Mouse (Mus musculus) lung, postnatal 10 days (tissue): Measurements from ENCODE around the gene Deaf1.

Source experiments
- DNase-seq: peaks from one replicate; pipeline ENCODE4 v3.0.0; 2021

Gene Deaf1

GRCm38 (mm10) chr7:141327469-141328372, at the start of gene Deaf1, which contains the start of gene Tmem80:
Deaf1 (minus strand) TSS chr7:141327690.
Tmem80 (plus strand) TSS chr7:141327739.
- DNase-seq, result peak; percentile 99

GRCm38 (mm10) chr7:141374399-141374798, 46.9 kb upstream of the Deaf1 start:
- DNase-seq, result no peak

DNA sequence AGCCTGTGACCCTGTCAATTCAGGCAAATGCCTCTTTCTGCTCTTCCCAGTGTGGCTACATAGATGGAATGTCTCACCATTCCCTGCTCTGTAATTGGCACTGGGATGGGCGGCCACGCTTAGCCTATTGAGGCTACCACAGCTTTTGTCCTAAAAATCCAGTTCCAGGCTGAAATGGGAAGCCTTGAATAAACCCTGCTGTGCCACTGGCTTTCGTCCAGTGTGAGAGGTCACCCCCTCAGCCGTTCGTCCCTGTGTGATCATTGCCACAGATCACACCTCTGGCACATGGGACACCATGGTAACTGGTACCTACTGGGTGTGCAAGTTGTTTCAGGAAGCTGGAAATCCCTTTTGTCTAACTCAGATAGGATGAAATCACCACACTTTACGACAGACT, 46.1 kb upstream of the Deaf1 start:
- no peak for DNase-seq

DNA sequence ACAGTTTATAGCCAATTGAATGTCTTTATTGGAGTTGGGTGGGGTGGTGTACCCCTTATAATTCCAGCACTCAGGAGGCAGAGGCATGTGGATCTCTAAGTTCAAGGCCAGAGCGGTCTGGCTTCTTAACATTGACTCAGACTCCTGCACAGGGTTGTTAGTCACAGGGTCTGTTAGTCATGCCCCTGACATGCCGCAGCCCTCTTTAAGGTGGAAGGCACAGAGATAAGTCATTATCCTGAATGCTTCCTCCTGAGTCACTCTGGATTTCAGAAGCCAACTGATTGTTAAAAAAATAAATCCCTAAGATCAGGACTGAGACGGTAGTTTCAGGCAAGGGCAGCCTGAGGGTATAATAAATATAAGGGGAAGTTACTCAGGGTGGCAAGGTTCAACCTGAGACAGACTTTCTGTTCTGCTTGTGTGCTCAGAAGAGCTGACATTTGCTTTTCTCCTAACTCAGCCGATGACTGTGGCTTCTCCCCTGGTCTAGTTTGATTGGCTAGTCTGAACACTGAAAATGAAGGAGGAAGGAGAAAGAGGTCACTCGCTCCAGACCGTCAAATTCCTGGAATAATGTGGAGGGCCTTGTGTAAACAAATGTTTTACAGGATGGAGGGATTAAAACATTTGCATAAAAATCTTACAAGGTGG, 44.6 kb upstream of the Deaf1 start:
- DNase-seq, result no peak

DNA sequence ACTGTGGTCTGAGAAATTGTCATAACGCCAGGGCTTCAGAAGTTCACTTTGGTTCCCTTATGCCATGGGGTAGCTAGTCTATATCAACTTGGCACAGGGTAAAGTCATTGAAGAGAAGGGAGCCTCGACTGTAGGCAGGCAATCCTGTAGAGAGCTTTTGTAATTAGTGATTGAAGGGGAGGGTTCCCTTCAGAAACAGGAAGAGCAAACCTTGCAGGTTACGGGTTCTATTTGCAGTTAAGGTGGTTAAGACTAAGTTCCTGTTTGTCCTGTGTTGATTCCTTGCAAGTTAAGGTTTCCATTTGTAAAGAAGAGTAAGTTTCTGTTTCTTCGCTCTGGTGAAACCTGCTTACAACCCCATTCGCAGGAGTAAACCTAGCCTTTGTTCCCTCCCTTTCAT, 42.4 kb upstream of the Deaf1 start:
- no peak for DNase-seq

DNA sequence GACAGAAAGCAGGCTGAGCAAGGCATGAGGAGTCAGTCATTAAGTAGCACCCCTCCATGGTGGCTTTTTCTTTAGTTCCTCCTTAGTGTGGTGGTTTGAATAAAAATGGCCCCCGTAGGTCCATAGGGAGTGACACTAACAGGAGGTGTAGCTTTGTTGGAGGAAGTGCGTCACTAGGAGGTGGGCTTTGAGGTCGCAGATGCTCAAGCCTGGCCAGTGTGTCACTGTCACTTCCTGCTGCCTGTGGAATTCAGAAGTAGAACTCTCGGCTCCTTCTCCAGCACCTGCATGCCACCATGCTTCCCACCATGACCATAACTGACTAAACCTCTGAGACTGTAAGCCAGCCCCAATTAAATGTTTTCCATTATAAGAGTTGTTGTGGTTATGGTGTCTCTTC, 39.9 kb upstream of the Deaf1 start:
- DNase-seq, result no peak

GRCm38 (mm10) chr7:141365049-141365445, 37.6 kb upstream of the Deaf1 start:
- no peak for DNase-seq

DNA sequence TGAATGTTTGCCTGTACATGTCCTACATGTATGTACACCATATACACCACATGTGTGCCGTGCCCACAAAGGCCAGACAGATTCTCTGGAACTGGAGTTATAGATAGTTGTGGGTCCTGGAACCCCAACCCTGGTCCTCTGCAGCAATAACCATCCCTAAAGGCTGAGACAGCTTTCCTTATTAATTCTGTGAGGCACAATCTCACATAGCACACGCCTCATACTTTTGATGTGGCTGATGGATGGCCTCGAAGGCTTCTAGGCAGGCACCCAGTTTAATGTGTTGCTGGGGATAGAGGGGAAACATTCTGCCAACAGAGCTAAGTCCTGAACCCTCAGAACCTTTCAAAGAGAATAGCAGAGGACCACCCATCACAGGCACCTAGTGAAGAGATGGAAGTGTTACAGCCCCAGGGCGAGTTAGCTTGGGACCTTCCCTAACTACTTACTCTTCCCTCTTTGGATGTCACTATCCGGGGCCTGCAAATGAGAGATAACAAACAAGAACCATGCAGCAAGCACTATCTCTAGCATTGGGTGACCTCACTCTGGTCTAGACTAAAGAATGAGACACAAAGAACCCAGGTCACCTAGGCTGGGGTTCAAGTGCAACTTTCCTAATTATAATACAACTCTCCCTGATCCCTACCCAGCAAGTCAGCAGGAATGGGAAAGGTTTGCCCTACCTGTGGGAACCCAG, 37.0 kb upstream of the Deaf1 start:
- DNase-seq, result no peak

DNA sequence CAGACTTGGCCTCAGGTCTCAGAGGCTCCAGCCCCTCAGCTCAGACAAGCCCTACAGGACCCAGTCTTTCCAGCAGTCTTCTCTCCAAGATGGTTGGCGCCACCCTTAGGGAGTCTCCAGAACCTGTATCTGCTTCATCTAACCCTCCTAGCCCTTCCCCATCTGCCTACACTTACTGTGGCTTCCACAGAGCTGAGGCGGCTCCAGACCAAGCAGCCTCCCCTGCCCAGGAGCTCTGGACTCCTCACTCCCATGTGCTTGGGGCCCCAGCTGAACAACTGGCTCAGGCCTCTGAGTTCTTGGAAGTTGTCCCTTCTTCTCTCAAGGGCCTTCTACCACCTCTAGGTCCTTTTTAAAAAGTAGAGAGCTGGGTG, 36.2 kb upstream of the Deaf1 start:
- DNase-seq, result no peak

DNA sequence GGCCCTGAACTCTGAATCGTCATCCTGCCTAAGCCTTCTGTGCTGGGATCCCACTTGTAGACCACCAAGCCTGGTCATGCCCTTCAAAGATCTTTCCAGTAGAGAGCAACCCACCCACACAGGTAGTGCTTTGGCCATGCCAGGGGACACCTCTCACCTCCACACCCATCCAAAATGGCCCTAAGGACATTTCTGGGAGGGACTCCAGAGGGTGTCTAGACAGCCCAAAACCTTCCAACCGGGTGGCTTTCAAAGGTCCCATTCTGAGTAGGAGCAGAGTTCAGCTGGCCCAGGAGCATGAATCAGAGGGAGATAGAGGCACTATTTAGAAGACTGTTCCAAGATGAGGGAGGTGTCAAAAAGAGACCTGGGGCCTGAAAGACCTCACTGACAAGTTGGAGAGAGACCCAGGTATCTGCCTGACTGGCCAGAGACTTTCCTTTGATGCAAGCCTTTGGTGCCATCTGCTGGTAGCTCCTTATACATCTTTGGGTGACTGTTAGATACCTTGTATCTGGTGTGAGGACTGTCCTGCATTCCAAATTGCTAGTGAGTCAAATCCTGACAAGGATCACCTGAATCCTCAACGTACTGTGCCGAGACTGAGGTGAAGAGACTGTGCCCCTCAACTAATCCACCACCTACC, 35.7 kb upstream of the Deaf1 start:
- DNase-seq, result peak; percentile 83

GRCm38 (mm10) chr7:141361510-141361909, 34.0 kb upstream of the Deaf1 start:
- peak; percentile 65 for DNase-seq

- no peak for DNase-seq
Measured at GRCm38 (mm10) chr7:141356971-141357370, 29.5 kb upstream of the Deaf1 start.

DNA sequence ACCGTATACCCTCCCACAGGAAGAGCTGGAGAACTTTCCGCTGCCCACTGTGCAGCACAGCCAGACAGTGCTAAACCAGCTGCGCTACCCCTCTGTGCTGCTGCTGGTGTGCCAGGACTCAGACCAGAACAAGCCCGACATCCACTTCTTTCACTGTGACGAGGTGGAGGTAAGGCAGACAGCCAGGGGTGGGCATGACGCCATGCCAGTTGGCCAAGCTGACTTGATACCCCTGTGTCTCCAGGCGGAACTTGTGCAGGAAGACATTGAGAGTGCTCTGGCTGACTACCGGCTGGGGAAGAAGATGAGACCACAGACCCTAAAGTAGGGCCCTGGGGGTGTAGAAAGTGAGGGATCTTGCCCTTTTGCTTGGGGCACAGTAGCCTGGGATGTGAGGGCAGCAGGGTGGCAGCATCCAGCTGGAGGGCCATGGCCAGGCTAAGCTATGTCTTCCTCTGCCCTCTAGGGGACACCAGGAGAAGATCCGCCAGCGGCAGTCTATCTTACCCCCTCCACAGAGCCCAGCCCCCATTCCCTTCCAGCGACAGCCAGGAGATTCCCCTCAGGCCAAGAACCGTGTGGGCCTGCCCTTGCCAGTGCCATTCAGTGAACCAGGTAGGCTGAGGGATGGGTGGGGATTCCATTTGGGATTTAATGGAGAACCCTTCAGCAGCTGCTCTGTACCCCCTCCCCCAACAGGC, 28.3 kb upstream of the Deaf1 start:
- DNase-seq, result peak; percentile 49

- no peak for DNase-seq
Measured at GRCm38 (mm10) chr7:141355051-141355450, 27.6 kb upstream of the Deaf1 start.

DNA sequence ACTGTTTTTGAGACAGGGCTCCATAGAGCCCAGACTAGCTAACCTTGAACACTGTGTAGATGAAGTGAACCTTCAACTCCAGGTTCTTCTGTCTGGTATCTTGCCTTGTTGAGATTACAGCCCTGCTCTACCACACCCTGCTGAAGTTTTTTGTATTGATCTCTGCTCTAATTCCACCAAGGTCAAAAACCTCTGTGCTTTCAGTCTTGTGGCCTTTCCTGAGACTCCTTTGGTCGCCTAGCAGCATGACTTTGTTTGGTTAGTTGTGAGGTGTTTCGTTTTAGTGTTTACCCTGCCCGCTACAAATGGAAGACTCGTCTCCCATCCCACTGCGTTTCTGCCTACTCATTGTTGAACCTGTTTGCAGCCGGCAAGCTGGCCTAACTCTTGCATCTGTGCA, 23.6 kb upstream of the Deaf1 start:
- DNase-seq, result no peak

GRCm38 (mm10) chr7:141344787-141345186, 17.3 kb upstream of the Deaf1 start:
- no peak for DNase-seq

- DNase-seq, result no peak
Measured at GRCm38 (mm10) chr7:141343696-141344095, 16.2 kb upstream of the Deaf1 start.

GRCm38 (mm10) chr7:141343230-141343629, 15.7 kb upstream of the Deaf1 start:
- no peak for DNase-seq

GRCm38 (mm10) chr7:141341689-141342226, 14.3 kb upstream of the Deaf1 start:
- no peak for DNase-seq

DNA sequence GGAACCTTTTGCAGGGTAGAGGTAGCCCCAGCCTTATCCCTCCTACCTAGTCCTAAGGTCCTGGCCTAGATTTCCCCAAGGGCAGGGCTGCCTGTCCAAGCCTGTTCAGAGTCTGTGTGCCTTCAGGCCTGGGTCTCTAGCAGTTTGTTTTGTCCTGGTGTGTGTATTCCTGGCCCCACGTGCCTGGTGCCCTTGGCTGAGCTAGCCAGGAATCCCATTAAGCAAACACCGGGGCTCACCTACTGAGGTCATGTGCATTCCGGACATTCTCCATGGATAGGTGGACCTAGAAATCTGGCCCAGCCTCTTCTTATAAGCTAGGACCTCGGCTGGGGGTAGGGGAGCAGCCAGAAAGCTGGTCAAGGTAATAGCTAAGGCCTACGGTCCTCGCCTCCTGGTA, 13.0 kb upstream of the Deaf1 start:
- DNase-seq, result peak; percentile 53

- DNase-seq, result no peak
Measured at GRCm38 (mm10) chr7:141340023-141340422, 12.5 kb upstream of the Deaf1 start.
